Mouse (Mus musculus) kidney, adult 18-20 months (tissue): ENCODE results near the gene Prr22.

ENCODE experiments used
- DNase-seq: peaks from one replicate; pipeline ENCODE4 v3.0.0; 2021

Gene Prr22

DNA sequence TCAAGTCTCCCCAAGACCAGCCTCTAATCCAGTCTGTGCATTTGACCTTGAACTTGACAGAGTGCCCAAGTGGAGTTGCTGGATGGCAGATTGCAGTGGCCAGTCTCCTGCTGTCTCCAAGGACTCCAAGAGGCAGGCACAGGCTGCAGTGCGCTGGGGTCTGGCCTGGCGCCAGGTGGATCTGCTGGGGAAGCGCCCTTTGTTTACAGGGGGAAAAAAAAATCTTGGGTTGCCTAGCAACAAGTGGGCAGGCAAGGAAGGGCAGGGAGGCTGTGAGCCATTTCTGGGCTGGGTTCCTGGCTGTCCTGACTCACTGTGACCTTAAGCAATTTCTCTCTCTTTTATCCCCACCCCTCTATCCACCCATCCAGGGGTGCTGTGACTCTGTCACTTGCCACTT, 40.2 kb downstream of the Prr22 start:
- DNase-seq = peak; percentile 77

DNA sequence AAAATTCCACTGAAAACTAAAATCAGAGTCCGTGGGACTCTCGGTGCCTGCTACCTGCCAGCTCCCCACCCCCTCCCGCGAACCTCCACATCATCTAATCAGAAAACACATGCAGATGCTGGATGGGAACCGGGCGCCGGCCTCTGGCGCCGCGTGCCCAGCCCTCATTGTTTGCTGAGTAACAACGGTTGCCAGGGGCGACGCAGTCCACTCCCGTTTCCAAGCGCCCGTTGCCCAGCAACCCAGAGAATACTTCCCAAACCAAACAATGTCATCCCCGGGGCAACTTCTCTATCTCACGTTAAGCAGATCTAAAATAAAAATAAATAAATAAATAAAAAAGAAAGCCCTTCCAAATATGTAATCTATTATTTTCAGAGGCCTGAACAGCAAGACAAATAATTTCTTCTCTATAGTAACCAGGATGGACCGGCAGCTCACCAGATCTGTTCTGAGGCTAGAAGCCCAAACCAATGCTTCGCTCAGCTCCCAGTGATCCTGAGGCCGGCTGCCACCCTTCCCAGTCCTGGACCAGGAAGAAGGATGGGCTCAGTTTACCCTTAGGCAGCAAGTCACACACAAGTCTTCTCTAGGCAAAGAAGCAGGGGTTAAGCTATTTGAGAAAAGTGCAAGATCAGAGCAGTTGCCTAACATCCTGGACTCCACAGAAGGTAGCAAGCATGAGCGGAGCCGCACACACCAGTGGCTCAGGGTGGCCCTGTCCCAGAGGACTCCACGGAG, 44.4 kb downstream of the Prr22 start:
- DNase-seq = peak; percentile 40

DNA sequence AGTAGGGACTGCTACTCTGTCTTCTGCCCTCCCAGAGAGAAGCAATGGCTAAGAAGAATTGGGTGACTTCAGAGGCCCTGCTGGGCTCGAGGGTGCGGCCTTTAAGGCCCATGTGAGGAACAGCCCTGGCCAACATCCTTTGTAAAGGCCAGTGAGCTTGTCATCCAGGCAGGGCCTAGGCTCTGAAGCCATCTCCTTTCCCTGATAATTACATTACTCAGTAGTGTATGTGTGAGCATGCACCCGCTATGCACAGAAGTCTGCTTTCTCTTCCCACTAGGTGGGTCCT, 45.0 kb downstream of the Prr22 start:
- no peak for DNase-seq

DNA sequence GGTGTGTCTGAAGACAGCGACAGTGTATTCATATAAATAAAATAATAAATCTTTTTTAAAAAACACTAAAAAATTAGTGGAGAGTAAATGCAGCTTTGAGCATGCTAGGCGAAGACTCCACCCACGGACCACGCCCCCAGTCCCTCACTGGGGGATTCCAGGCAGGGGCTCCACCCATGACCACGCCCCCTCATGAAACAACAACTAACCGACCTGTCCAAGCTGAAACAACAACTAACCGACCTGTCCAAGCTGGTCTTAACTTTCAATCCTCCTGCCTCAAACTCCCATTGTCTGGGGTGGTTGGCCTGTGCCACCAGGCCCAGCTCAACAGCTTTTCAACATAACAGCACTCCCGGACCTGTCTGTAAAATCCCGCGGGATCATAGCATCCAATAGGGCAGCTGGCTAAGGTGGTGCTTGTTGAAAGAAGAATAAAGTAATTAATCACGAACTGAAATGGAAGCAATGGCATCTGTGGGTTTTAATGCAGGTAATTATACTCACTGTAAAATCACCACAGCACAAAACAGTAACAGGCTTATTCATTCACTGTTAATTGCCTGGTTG, 48.1 kb downstream of the Prr22 start:
- peak; percentile 16 for DNase-seq

DNA sequence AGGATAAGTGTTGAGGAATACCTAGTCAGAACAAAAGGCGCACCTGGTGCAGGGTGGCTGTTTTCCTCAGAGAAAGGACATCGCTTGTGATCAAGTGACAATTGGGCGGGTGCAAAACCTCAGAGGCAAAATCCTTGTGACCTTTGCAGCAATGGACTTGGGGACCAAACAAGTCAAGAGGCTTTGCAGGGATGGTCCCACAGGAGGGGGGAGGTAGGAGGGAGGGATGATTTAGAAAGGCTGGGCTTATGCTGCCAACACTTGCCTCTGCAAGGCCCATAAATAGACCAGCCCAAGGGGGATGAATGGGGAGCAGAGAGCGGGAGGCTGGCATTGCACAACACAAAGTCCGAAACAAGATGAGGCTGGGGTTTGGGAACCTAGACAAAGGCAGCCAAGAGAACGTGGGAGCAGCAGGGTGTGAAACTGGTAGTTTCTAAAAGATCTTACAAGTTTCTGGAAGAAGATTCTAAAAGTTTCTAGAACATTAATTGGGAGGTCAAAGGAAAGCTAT, 49.0 kb downstream of the Prr22 start:
- no peak for DNase-seq

DNA sequence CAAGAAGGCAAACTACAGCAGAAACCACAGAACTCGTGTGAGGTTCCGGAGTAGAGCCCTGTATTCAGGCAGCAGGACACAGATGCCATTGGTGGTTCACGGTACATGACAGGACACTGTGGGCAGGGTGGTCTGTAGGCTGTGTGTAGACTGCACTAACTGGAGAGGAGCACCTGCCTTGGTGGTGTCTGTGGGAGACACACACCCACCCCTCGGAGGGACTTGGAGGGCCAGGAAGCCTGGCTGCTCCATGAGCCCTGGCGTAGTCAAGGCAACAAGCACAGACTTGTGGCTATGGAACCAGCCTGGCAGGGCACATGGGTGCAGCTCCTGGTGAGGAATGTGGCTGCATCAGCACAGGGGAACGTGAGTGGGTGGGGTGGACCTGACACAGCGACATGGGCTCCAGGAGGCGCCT, 49.7 kb downstream of the Prr22 start:
- DNase-seq = no peak
